Mouse (Mus musculus) brown adipose tissue, adult 24 weeks (tissue): ENCODE data around the gene Zfp512b. TPM values are rescaled to one million over a fixed set of nuclear protein-coding genes. Genes with fewer than 3 reads are reported as not detected.

Experiments used
- H3K27ac ChIP-seq: fragments of 200-500 bp; replicated peaks from 2 replicates; pipeline ENCODE4 v1.5.1; 2012; ENCODE audit warnings: low read depth, mild to moderate bottlenecking, low read length
- H3K4me1 ChIP-seq: fragments of 200-500 bp; 2 replicates; pipeline ENCODE4 v1.6.1; 2012; ENCODE audit warnings: low read length, mixed read lengths; ENCODE audit not compliant: control insufficient read depth, insufficient read depth, insufficient read length
- H3K4me3 ChIP-seq: fragments of 200-500 bp; 2 replicates; pipeline ENCODE4 v1.5.1; 2012; ENCODE audit warnings: low read depth, mild to moderate bottlenecking, low read length, moderate library complexity; ENCODE audit not compliant: insufficient read depth
- polyA plus RNA-seq: library from polyadenylated mRNA; stranded (reverse); fragments of >200 nt; gene quantifications from 2 replicates; pipeline ENCODE4 v1.2.4, GENCODE M21; 2012; ENCODE audit not compliant: missing spikeins, insufficient read depth, insufficient read length

Gene Zfp512b
- polyA plus RNA-seq, 1 experiment, result 5.1 TPM

- no peak overlapping the region for H3K4me3 ChIP-seq
These were observed 19.4 kb downstream of the Zfp512b start for GRCm38 (mm10) chr2:181572921-181573920.

DNA sequence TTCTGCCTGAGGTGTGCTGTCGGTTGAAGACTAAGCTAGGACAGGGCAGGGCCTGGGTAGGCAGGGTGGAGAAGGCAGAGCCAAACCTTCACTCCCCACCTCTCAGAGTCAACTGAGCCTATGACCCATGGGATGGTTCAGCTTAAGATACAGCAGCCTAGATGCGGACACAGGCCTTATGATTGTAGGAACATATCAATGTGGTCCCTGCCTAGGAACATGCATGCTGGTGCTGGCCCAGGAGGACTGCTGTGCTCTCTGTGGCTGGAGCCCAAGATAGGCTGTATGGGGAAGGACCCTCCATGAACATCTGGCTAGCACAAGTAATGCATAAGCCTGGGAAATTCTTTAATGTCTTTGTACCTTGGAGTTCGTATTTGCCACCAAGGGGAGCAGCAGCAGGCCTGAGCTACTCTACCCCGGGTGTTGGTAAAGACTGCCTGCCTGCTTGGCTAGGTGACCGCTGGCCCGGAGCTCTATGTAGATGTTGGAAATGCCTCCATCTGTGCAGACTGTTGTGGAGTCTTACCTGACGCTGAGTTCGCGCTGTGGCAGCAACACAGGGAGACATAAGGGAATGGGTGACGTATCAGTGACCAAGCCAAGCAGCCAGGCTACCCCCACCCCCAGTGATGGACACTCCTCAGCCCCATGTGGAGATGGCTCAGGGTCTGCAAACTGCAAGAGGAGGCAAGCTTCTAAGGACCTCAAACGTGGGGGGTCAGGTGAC is 20.5 kb downstream of the Zfp512b start:
- Histone ChIP-seq H3K4me3 (no peak overlapping the region), H3K27ac (no peak overlapping the region), H3K4me1 (no peaks in the 10 kb centered on the region)

More at GRCm38 (mm10) chr2:181572921-181573920, 19.4 kb downstream of the Zfp512b start:
- no peaks in the 10 kb centered on the region for H3K4me1 ChIP-seq
- H3K27ac ChIP-seq, result no peak overlapping the region

DNA sequence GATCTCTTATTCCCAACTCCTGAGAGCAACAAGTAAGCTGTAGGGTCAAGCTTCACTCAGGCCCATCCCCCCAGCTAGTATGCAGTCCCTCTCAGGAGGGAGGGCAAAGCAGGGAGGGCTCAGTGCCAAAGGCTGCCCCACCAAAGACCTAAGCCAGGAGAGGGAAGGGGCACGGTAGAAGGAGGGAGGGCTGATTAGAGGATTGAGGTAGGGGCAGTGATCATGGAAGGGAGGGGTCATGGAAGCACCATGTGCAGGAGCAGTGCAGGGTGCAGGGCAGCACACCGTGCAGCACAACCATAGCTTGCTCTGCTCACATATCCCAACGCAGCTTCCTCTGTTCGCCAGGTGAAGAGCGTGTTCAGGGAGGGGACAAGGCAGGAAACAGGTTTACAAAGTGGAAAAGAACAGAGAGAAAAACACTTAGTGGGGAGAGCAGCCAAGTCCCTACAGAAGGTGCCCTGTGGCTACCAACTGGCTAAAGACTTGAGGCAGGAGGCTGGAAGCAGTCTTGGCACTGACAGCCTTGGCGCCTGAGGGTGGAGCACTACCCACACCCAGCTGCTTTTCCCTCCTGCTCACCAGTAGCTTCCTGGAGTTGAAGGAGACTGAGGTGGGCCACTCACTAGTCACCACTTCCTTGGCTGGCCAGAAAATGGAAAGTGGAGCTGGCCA is 21.5 kb downstream of the Zfp512b start:
- Histone ChIP-seq H3K27ac (no peak overlapping the region), H3K4me1 (no peaks in the 10 kb centered on the region), H3K4me3 (no peak overlapping the region)

DNA sequence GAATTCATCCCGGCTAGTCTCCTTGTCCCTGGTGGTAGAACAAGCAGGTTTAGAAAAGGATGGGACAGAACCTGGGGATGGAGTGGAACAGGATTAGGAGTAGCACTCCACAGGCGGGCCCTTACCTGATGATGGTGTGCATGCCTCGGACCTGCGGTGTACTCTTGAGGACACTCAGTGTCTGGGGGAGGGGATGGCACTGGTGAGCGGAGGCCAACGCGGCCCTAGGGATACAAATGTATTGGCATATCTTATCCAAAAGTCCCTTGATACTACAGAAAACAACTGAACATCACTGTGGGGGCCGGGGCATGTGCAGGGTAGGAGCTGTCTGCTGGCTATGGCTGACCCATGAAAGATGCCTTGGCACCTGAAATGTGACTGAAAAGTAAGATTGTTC is 22.2 kb downstream of the Zfp512b start:
- Histone ChIP-seq H3K27ac (no peak overlapping the region), H3K4me1 (no peaks in the 10 kb centered on the region), H3K4me3 (no peak overlapping the region)

DNA sequence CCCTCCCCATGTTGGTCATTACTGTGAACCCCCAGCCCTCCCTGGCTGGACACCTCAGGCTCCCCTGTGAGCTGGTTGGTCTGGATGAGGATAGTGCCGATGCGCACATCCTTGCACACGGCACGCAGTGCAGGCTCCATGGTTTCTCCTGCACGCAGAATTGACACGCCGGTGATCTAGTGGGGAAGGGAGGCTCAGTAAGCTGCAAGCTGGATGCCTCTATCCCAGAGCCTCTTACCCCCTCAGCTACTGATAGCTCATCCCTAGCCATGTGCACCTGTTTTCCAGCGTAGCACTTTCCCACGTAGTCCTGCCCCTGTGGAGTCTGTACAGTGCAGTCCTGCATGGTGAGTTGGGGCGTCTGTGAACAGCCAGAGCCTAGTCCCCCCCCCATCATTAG is 22.7 kb downstream of the Zfp512b start:
- no peaks in the 10 kb centered on the region for H3K4me1 ChIP-seq
- no peak overlapping the region for H3K27ac ChIP-seq
- H3K4me3 ChIP-seq, result no peak overlapping the region

GRCm38 (mm10) chr2:181568272-181569008 is 24.2 kb downstream of the Zfp512b start:
- H3K4me3 ChIP-seq, result no peak overlapping the region
- no peak overlapping the region for H3K27ac ChIP-seq
- no peaks in the 10 kb centered on the region for H3K4me1 ChIP-seq

- Histone ChIP-seq H3K4me3 (no peak overlapping the region), H3K4me1 (no peaks in the 10 kb centered on the region), H3K27ac (no peak overlapping the region)
These were observed 25.3 kb downstream of the Zfp512b start for GRCm38 (mm10) chr2:181567338-181567737.

DNA sequence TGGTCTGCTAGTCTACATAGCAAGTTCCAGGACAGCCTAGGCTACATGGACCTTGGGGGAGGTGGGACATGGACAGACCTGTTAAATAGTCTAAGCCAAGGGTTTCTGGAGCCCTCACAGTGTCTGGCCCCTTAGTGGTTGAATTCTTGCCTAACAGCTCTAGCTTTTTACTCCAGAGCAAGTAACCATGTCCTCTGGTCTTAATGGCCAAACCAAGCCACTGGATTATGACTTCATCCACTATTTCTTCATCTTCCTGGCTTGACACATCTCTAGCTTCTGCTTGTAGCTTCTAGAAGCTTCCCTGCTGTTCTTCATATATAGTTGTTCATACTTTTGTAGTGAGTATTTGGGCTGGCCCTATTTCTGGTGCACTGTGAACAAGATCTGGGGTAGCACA is 38.8 kb downstream of the Zfp512b start:
- Histone ChIP-seq H3K4me1 (no peaks in the 10 kb centered on the region), H3K27ac (peak overlapping the region; percentile 45), H3K4me3 (no peak overlapping the region)

DNA sequence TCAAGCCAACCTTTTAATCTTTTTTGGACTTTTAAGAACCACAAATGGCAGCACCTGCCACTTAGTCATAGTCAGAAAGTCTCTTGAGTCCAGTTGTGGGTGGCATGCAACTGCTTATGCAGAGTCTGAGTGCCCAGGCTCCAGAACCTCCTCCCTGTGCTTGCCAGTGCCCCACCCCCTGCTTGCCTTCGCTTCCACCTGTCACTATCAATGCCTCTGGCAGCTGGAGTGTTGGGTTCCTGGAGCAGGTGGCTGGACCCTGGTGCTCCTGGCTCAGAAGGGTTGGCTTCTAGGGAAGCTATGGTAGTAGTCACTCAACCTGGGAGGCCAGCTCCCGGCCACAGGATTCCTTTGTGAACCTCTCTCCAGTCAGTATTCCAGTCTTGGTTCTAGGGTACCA is 42.4 kb downstream of the Zfp512b start:
- H3K4me1 ChIP-seq, result no peaks in the 10 kb centered on the region
- H3K27ac ChIP-seq, result no peak overlapping the region
- no peak overlapping the region for H3K4me3 ChIP-seq

DNA sequence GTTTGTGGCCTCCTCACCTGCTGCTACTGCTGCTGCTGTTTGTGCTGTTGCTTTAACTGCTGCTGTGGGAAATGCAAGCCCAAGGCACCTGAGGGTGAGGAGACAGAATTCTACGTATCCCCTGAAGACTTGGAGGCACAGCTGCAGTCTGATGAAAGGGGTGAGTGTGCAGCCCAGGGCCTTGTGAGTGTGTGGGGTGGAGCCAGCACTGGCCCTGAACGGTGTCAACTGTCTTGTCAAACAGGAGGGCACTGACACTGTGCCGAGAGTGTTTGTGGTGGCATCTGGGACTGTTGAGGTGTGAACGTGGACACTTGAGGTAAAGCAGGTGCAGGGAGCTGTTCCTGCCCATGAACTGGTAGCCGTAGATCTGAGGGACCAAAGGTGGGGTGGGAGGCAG is 43.9 kb downstream of the Zfp512b start:
- Histone ChIP-seq H3K27ac (no peak overlapping the region), H3K4me1 (no peaks in the 10 kb centered on the region), H3K4me3 (no peak overlapping the region)

GRCm38 (mm10) chr2:181548227-181548626 is 44.4 kb downstream of the Zfp512b start:
- Histone ChIP-seq H3K4me3 (no peak overlapping the region), H3K4me1 (no peaks in the 10 kb centered on the region), H3K27ac (no peak overlapping the region)

GRCm38 (mm10) chr2:181546142-181546541 is 46.5 kb downstream of the Zfp512b start:
- Histone ChIP-seq H3K4me3 (no peak overlapping the region), H3K4me1 (no peaks in the 10 kb centered on the region), H3K27ac (no peak overlapping the region)

- Histone ChIP-seq H3K27ac (no peak overlapping the region), H3K4me3 (no peak overlapping the region), H3K4me1 (peaks cover 8% of the 10 kb centered on the region)
These were observed 50.7 kb downstream of the Zfp512b start for GRCm38 (mm10) chr2:181541761-181542380.

DNA sequence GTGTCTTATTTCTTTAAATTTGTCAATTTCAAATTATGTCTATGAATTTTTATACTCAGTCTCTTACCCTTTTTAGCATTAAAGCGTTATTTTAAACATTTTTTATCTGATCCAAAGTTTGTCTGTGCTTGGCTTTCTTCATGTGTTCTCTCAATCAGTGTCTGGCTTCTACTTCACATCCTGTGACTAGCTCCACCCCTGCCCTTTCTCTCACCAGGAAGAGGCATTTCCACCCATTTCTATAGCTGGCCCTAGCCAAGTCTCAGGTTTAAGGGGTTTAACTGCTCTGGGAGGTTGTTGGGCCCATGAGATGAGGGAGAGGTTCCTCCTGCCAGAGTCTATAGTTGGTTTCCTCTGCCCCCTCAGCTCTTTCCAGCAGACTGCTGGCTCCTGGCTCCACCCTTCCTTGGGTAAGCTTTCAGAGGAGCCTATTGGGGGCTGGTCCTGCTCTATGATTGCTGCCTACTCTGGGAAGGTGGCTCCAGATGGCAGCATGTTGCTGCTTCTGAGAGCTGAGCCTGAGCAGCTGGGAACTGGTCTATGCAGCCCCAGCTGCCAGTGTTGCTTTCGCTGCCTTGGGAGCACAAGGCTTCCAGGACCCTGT is 55.1 kb downstream of the Zfp512b start:
- Histone ChIP-seq H3K4me1 (peaks cover 10% of the 10 kb centered on the region), H3K27ac (peak overlapping the region; percentile 26), H3K4me3 (no peak overlapping the region)
